Mouse (Mus musculus): ENCODE results near the gene Tmem139.

Tmem139 gene

DNA sequence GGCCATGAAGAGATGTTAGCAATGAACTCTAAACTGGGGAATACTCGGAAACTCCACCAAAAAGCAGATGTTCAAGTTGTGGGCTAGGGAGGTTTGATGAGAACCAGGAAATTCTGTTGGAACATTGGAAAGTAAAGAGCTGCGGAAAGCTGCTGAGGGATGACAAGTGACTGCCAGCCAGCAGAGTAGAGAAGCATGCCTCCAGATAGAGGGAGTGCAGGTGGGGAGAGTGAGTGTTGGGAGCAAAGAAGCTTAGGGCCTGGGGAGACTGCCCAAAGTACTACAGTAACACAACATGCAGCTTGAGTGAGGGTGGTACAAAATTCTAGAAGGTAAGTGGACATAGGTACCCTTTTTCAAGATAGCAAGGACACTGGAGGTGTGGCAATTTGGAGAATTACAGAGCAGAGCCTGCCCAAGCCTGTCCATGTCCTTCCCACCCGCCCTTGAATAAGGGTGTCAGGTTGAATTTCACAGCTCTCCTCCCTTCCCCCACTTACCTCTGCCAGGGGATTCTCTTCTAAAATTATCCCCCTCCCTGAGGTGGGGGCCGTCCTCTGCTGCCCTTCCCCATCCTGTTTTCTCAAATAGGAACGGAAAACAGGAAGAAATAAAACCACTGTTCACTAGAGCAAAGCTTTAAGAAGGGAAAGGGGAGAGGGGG lies 21.2 kb downstream of the Tmem139 start:
- DNase-seq, result no peak

DNA sequence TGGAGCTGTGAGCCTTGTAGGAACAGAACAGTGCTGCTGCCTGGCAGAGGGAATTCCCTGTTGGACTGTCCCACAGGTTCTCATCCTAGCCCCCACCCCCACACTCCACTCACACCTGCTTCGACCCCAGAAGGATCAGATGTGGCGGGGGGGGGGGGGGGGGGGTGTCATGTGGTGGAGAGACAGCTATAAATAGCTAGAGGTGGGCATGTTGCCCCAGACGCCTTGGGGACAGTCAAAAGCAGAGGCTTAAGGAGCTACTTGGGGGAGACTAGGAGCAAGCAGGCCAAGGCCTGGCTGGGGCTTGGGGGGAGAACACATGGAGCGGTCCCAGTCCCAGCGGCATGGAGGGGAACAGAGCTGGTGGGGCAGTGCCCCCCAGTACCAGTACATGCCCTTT lies 24.7 kb downstream of the Tmem139 start, which contains the start of gene Clcn1:
Gene Clcn1 (plus strand): TSS at position 238 of the 400 bp plus-strand sequence.
- no peak for DNase-seq

GRCm38 (mm10) chr6:42287562-42287961 lies 25.8 kb downstream of the Tmem139 start:
- DNase-seq, result no peak

- DNase-seq, result no peak
Measured at GRCm38 (mm10) chr6:42293327-42293726, 31.6 kb downstream of the Tmem139 start.

DNA sequence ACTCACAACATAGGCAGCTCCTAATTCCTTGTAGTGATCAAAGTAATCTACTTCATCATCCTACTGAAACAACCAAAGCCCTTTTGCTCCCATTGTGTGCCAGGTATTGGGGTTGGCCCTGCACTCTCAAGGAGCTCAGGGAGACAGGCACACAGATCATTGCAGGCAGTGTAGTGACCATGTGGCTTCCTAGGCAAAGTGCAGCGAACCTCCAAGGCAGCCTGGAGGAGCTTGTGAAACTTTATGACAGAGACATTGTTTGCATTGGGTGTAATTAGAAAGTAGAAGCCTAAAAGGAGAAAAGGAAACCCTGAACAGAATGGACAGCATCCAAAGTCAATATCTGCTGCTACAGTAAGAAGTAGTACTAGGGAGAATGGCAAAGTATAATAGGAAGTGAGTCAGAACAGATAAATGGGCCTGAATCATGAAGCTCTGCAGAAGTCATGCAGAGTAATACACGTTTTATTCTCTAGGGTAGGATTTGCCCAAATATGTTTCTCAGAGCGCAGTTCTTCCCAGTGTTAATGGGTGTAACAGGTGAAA lies 33.9 kb downstream of the Tmem139 start:
- DNase-seq, result no peak

GRCm38 (mm10) chr6:42299362-42299761 lies 37.6 kb downstream of the Tmem139 start:
- DNase-seq, result no peak

DNA sequence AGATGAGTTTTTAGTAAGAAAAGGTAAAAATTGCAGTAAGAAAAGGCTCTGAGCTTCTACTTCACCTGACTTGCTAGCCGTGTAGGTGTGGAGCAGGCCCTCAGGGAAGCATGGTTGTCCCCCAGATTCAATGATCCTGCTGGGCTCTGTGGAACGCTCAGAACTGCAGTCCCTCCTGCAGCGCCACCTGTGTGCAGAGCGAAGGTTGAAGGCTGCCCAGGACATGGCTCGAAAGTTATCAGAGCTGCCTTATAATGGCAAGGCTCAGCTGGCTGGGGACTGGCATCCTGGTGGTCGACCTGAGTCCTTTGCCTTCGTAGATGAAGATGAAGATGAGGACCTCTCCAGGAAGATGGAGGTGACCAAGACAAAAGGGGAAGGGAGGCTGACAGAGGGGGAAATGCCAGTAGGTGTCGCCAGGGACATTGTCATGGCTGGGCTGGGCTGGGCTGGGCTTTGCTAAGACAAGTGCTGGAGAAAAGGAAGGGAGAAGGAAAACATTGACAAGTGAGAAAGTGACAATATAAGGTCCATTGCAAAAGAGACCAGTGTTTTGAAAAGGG lies 48.1 kb downstream of the Tmem139 start:
- DNase-seq, result peak; percentile 87

GRCm38 (mm10) chr6:42310427-42311053 lies 48.8 kb downstream of the Tmem139 start:
- peak; percentile 70 for DNase-seq

Measured in heart, adult 11 months (tissue).